Mouse (Mus musculus) liver, embryonic 14.5 days (tissue): Measurements from ENCODE around the gene Atf7. TPM values are rescaled to one million over a fixed set of nuclear protein-coding genes. Genes with fewer than 3 reads are reported as not detected.

Experiments used
- ATAC-seq: fragments of 200-750 bp; cut with Nextera tagmentation; 2 replicates; pipeline ENCODE4 v1.8.0; 2017; ENCODE audit warnings: moderate number of reproducible peaks, mild to moderate bottlenecking, moderate library complexity; ENCODE audit not compliant: insufficient read depth
- DNase-seq, 3 experiments: peaks; one replicate each; pipeline ENCODE4 v3.0.0-alpha.2; 2012 to 2013; ENCODE audit warnings: low read depth in 3 of 3, low spot score in 3 of 3
- H3K27ac ChIP-seq: fragments of 300-500 bp; sonication (generic); 2 replicates; pipeline ENCODE4 v1.5.1; 2014; ENCODE audit warnings: moderate library complexity, mild to moderate bottlenecking, control low read depth, inconsistent platforms
- H3K27me3 ChIP-seq: fragments of 300-500 bp; sonication (generic); 2 replicates; pipeline ENCODE4 v1.6.1; 2014; ENCODE audit warnings: mild to moderate bottlenecking, low read length, moderate library complexity; ENCODE audit not compliant: control insufficient read depth, insufficient read depth
- H3K36me3 ChIP-seq: fragments of 300-500 bp; sonication (generic); replicated peaks from 2 replicates; pipeline ENCODE4 v1.6.1; 2014; ENCODE audit warnings: low read depth; ENCODE audit not compliant: control insufficient read depth, insufficient read depth
- H3K4me1 ChIP-seq, 2 experiments: fragments of 200-500 bp in 1 of 2; fragments of 300-500 bp in 1 of 2; sonication (generic) in 1 of 2; replicated peaks; 2 replicates each; pipeline ENCODE4 v1.6.1; 2012 to 2014; ENCODE audit warnings: antibody characterized with exemption in 1 of 2, inconsistent platforms in 1 of 2, low read length in 1 of 2; ENCODE audit not compliant: control insufficient read depth in 2 of 2, insufficient read depth in 2 of 2
- H3K4me2 ChIP-seq: fragments of 300-500 bp; sonication (generic); 2 replicates; pipeline ENCODE4 v1.6.1; 2014; ENCODE audit warnings: low read depth, mild to moderate bottlenecking, control low read depth, moderate library complexity
- H3K4me3 ChIP-seq, 2 experiments: fragments of 200-500 bp in 1 of 2; fragments of 300-500 bp in 1 of 2; sonication (generic) in 1 of 2; 2 replicates each; pipeline ENCODE4 v1.5.1; 2012 to 2014; ENCODE audit warnings: low read depth in 2 of 2, low read length in 2 of 2, mild to moderate bottlenecking in 2 of 2, control low read depth in 1 of 2, inconsistent platforms in 1 of 2, moderate library complexity in 1 of 2; ENCODE audit not compliant: insufficient read depth in 1 of 2
- H3K9ac ChIP-seq: fragments of 300-500 bp; sonication (generic); replicated peaks from 2 replicates; pipeline ENCODE4 v1.6.1; 2014; ENCODE audit warnings: mild to moderate bottlenecking, control low read depth, moderate library complexity
- H3K9me3 ChIP-seq: fragments of 300-500 bp; sonication (generic); 2 replicates; pipeline ENCODE4 v1.6.1; 2016; ENCODE audit warnings: low read length, mixed read lengths; ENCODE audit not compliant: control insufficient read depth
- CTCF ChIP-seq: IDR thresholded peaks from 2 replicates; pipeline ENCODE4 v1.5.1; 2016; ENCODE audit warnings: antibody characterized with exemption, low read depth, control low read depth
- EP300 ChIP-seq: IDR thresholded peaks from 2 replicates; pipeline ENCODE4 v1.6.1; 2016; ENCODE audit warnings: antibody characterized with exemption, low read depth
- WGBS: fragments of 180-500 bp; shearing (Covaris S2); extraction: QIAGEN DNeasy Blood & Tissue Kit; methylation state at CpG from one replicate; pipeline ENCODE4 v1.1.7; 2014; ENCODE audit not compliant: insufficient replicate concordance; 5-methylcytosine and 5-hydroxymethylcytosine counted together
- microRNA counts: library from miRNA; unstranded; fragments of <30 nt; microRNA quantifications from one replicate; lab custom pipeline; 2016
- microRNA-seq: library from miRNA; unstranded; fragments of <30 nt; microRNA quantifications from one replicate; pipeline ENCODE4, GENCODE M21; 2016
- polyA plus RNA-seq, 2 experiments: library from polyadenylated mRNA; depleted of rRNA in 1 of 2; stranded (reverse) in 1 of 2; unstranded in 1 of 2; fragments of >200 nt; fragmentation: Nextera tagmentation in 1 of 2; extraction: Ambion mirVana in 1 of 2; gene quantifications; 2 replicates each; pipeline versions ENCODE4 v1.2.1 to v1.2.3; 2012 to 2014

Atf7 gene
- polyA plus RNA-seq, 2 experiments, result 7.3 to 12.3 TPM

GRCm38 (mm10) chr15:102499370-102499769, 125.9 kb downstream of the Atf7 start:
- Histone ChIP-seq H3K4me1 (no peaks in the 10 kb centered on the region; a peak in 1 of 4 replicates), H3K27ac (no peak overlapping the region), H3K4me2 (no peak overlapping the region), H3K9me3 (no peaks in the 10 kb centered on the region), H3K27me3 (no peaks in the 10 kb centered on the region), H3K36me3 (peaks cover 82% of the 10 kb centered on the region), H3K4me3 (no peak overlapping the region), H3K9ac (no peak overlapping the region)
- TF ChIP-seq EP300, result no peak
- TF ChIP-seq CTCF, result no peak
- 64% methylated on average over 3 of the region's 3 CpGs for WGBS
- DNase-seq (no peak), ATAC-seq (no peak)

GRCm38 (mm10) chr15:102498322-102498721, 126.9 kb downstream of the Atf7 start:
- Histone ChIP-seq H3K4me2 (no peak overlapping the region), H3K27ac (no peak overlapping the region), H3K36me3 (peaks cover 86% of the 10 kb centered on the region), H3K4me1 (no peaks in the 10 kb centered on the region; a peak in 1 of 4 replicates), H3K9ac (no peak overlapping the region), H3K9me3 (no peaks in the 10 kb centered on the region), H3K27me3 (no peaks in the 10 kb centered on the region), H3K4me3 (no peak overlapping the region)
- 91% methylated on average over 3 of the region's 3 CpGs for WGBS
- ATAC-seq, result no peak
- TF ChIP-seq EP300 (no peak), CTCF (no peak)
- DNase-seq, result no peak

DNA sequence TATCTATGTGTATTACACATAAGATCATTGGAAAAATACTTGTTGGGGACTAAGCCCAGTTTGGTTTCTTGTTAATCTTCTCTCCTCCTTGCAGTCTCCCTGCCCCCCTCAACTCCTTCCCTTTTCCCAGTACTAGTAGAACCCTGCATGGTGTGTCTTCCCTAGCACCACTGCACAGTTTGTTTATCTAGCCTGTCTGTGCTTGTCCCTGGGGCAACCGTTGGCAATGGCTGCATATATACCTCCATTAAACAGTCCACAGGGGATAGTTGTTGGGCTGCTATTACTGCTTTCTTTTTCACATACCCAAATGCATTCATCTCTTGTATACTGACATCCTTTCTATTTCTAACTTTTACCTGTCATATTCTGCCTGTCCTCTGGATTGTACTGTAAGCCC, 137.6 kb downstream of the Atf7 start:
- no peak overlapping the region for H3K4me3 ChIP-seq
- no peaks in the 10 kb centered on the region for H3K9me3 ChIP-seq
- WGBS, result 61% methylated on average over 1 of the region's 1 CpGs
- peaks cover 84% of the 10 kb centered on the region for H3K36me3 ChIP-seq
- no peak for TF ChIP-seq CTCF
- no peak for TF ChIP-seq EP300
- no peak overlapping the region for H3K27ac ChIP-seq
- H3K4me2 ChIP-seq, result no peak overlapping the region
- H3K27me3 ChIP-seq, result no peaks in the 10 kb centered on the region
- ATAC-seq (no peak), DNase-seq (no peak)
- H3K4me1 ChIP-seq, result no peaks in the 10 kb centered on the region
- H3K9ac ChIP-seq, result no peak overlapping the region

DNA sequence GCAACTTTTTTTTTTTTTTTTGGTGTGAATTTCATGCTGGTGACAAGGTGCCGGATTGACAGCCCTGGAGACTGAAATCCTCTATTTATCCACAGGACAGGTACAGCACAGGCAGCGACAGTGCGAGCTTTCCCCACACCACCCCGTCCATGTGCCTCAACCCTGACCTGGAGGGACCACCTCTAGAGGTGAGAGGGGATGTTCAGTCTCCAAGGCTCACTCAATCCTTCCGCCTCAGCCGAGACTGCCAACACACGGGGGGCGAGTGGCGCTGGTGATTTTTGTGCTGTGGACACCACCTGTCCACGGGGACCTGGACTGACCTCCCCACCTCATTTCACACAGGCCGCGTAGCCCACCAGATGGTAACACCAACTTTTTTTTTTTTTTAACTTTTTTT, 139.4 kb downstream of the Atf7 start:
- 91% methylated on average over 12 of the region's 12 CpGs for WGBS
- TF ChIP-seq CTCF (no peak), EP300 (no peak)
- 0 out of 2 replicates have a peak, but pooled peaks have one; percentile 23 for ATAC-seq

GRCm38 (mm10) chr15:102483136-102483535, 142.1 kb downstream of the Atf7 start:
- Histone ChIP-seq H3K4me3 (no peak overlapping the region), H3K27ac (no peak overlapping the region), H3K9ac (no peak overlapping the region), H3K27me3 (no peaks in the 10 kb centered on the region), H3K9me3 (no peaks in the 10 kb centered on the region), H3K4me1 (no peaks in the 10 kb centered on the region), H3K36me3 (peaks cover 82% of the 10 kb centered on the region), H3K4me2 (no peak overlapping the region)
- no peak for DNase-seq
- no peak for ATAC-seq
- TF ChIP-seq EP300 (no peak), CTCF (no peak)
- 87% methylated on average over 3 of the region's 3 CpGs for WGBS

More for the DNA sequence above, 139.4 kb downstream of the Atf7 start:
- H3K4me2 ChIP-seq, result no peak overlapping the region
- H3K9me3 ChIP-seq, result no peaks in the 10 kb centered on the region
- DNase-seq, result no peak
- H3K36me3 ChIP-seq, result peaks cover 89% of the 10 kb centered on the region
- no peaks in the 10 kb centered on the region for H3K27me3 ChIP-seq
- no peak overlapping the region for H3K27ac ChIP-seq
- H3K4me1 ChIP-seq, result no peaks in the 10 kb centered on the region
- H3K4me3 ChIP-seq, result no peak overlapping the region
- H3K9ac ChIP-seq, result no peak overlapping the region

MicroRNA genes within 50 kb of the gene (microRNA counts, 519-probe panel; counts per million panel counts)
- 69.9 counts per million for microRNA mmu-miR-688 (lab: Ali Mortazavi, UCI)

Small RNA genes within 50 kb of the gene (microRNA-seq; reads per million reads assigned to microRNA genes)
- not detected for gene Mir688

Other genes starting within 250 kb of the Atf7 start
- 9.2 and 9.5 TPM in 2 replicates for gene Sp1, start 219.3 kb downstream of the Atf7 start, polyA plus RNA-seq (2012; rRNA removed)
- 5.0 and 5.4 TPM in 2 replicates for gene Sp1, start 219.3 kb downstream of the Atf7 start, polyA plus RNA-seq (2014; fragmentation: Nextera tagmentation; extraction: Ambion mirVana)
- gene Amhr2, start 180.1 kb downstream of the Atf7 start, polyA plus RNA-seq (2012; rRNA removed), result 0.05 and 0.06 TPM in 2 replicates
- gene Amhr2, start 180.1 kb downstream of the Atf7 start, polyA plus RNA-seq (2014; fragmentation: Nextera tagmentation; extraction: Ambion mirVana), result 0.11 and 0.23 TPM in 2 replicates
- 69.0 and 84.6 TPM in 2 replicates for gene Prr13, start 166.4 kb downstream of the Atf7 start, polyA plus RNA-seq (2012; rRNA removed)
- 111 and 117 TPM in 2 replicates for gene Prr13, start 166.4 kb downstream of the Atf7 start, polyA plus RNA-seq (2014; fragmentation: Nextera tagmentation; extraction: Ambion mirVana)
- 185 and 221 TPM in 2 replicates for gene Pcbp2, start 154.9 kb downstream of the Atf7 start, polyA plus RNA-seq (2012; rRNA removed)
- gene Pcbp2, start 154.9 kb downstream of the Atf7 start, polyA plus RNA-seq (2014; fragmentation: Nextera tagmentation; extraction: Ambion mirVana), result 93.3 and 103 TPM in 2 replicates
- gene Gm10337, start 121.7 kb downstream of the Atf7 start, polyA plus RNA-seq (2012; rRNA removed), result not detected in 2 replicates
- not detected in 2 replicates for gene Gm10337, start 121.7 kb downstream of the Atf7 start, polyA plus RNA-seq (2014; fragmentation: Nextera tagmentation; extraction: Ambion mirVana)
- gene Map3k12, start 108.4 kb downstream of the Atf7 start, polyA plus RNA-seq (2012; rRNA removed), result 0.77 and 1.3 TPM in 2 replicates
- 0.78 and 1.1 TPM in 2 replicates for gene Map3k12, start 108.4 kb downstream of the Atf7 start, polyA plus RNA-seq (2014; fragmentation: Nextera tagmentation; extraction: Ambion mirVana)
- gene Tarbp2, start 107.3 kb downstream of the Atf7 start, polyA plus RNA-seq (2012; rRNA removed), result 39.6 and 40.9 TPM in 2 replicates
- gene Tarbp2, start 107.3 kb downstream of the Atf7 start, polyA plus RNA-seq (2014; fragmentation: Nextera tagmentation; extraction: Ambion mirVana), result 31.5 and 40.2 TPM in 2 replicates
- gene Npff, start 100.5 kb downstream of the Atf7 start, polyA plus RNA-seq (2012; rRNA removed), result 1.2 and 1.4 TPM in 2 replicates
- 0.19 and 0.94 TPM in 2 replicates for gene Npff, start 100.5 kb downstream of the Atf7 start, polyA plus RNA-seq (2014; fragmentation: Nextera tagmentation; extraction: Ambion mirVana)
- not detected in 2 replicates for gene Gm28047, start 397 bp downstream of the Atf7 start, polyA plus RNA-seq (2012; rRNA removed)
- not detected in 2 replicates for gene Gm28047, start 397 bp downstream of the Atf7 start, polyA plus RNA-seq (2014; fragmentation: Nextera tagmentation; extraction: Ambion mirVana)
- 126 and 227 TPM in 2 replicates for gene Atp5g2, start 46.9 kb upstream of the Atf7 start, polyA plus RNA-seq (2012; rRNA removed)
- 38.4 and 42.3 TPM in 2 replicates for gene Atp5g2, start 46.9 kb upstream of the Atf7 start, polyA plus RNA-seq (2014; fragmentation: Nextera tagmentation; extraction: Ambion mirVana)
- 5.6 and 5.7 TPM in 2 replicates for gene Calcoco1, start 96.7 kb upstream of the Atf7 start, polyA plus RNA-seq (2012; rRNA removed)
- gene Calcoco1, start 96.7 kb upstream of the Atf7 start, polyA plus RNA-seq (2014; fragmentation: Nextera tagmentation; extraction: Ambion mirVana), result 8.4 TPM in 2 replicates